Mouse (Mus musculus) small intestine, adult 2 months (tissue): ENCODE measurements at regions not wholly inside any gene's neighbourhood (a gene's known extent, or its start where the extent isn't known, plus 50 kb on each side); places are given as distances from the start of the nearest gene placed in this dataset.

Source experiments
- CTCF ChIP-seq: fragments of 200-500 bp; IDR thresholded peaks from 2 replicates; pipeline ENCODE4 v1.5.1; 2012; ENCODE audit warnings: low read depth, mild to moderate bottlenecking, control low read depth, inconsistent platforms, low read length, moderate library complexity, mixed read lengths; ENCODE audit not compliant: insufficient replicate concordance, insufficient read length; ENCODE audit errors: extremely low read depth
- POLR2A ChIP-seq: fragments of 200-500 bp; IDR thresholded peaks from 2 replicates; pipeline ENCODE4 v1.6.1; 2012; ENCODE audit warnings: low read depth, mild to moderate bottlenecking, control low read depth, inconsistent platforms, low read length, moderate library complexity

DNA sequence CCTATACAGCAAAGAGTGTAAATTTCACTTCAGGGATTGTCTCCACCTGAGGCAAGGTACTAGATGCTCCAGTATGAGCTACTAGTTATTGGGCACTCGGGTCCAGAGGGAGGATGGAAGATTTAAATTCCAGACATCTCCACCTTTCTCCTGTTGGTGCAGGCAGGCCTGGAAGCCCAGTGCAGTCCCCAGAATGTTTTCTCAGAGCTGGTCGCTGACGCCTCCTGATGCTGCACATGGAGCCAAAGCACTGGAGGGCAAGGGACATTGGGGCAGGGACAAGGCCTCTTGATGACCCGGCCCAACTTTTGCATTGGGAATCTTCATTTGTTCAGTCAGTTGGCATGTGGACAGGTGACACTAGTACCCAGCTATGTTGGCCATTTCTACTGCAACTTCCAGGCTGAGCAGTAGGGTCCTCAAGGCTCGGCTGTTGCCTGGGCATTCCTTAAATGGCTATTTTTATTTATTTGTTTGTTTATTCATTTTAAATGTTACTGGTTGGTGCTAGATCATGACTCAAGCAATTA, 147.4 kb upstream of the Syt13 start:
- TF ChIP-seq CTCF: no peak
- no peak for TF ChIP-seq POLR2A
